Mouse (Mus musculus): ENCODE measurements around the gene Csf2rb2.

DNA sequence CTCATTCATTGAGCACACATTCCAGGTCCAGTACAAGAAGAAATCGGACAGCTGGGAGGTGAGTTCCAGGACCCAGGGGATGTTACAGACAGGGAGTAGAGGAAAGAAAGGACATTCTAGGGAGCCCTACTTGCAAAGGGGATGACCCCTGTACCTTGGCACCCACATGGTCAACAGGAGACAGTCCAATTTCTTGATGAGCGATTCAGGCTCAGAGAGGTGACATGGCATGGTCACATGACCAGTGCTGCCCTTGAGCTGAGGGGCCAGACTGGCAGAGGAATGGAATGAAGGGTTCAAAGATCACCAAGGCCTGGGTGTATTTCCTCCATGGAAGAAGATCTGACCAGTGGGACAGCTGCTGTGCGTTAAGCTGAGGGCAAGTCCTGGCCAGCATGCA lies 39.0 kb upstream of the Csf2rb2 start:
- no peak for TF ChIP-seq CTCF (conservative IDR thresholded peaks at IDR 0.05; ENCODE audit: insufficient read depth, insufficient read length, low read depth, low read length)
- TF ChIP-seq POLR2A (IDR thresholded peaks at IDR 0.05; ENCODE audit: low read depth, low read length) = no peak

Measured in kidney, adult 2 months (tissue).